Mouse (Mus musculus): Measurements from ENCODE around the gene Zfp712. TPM values are rescaled to one million over a fixed set of nuclear protein-coding genes. Genes with fewer than 3 reads are reported as not detected.

Zfp712 gene
- 7.3 TPM for polyA plus RNA-seq (2017; shearing (Covaris generic))

GRCm38 (mm10) chr13:67060786-67061358 lies at the start of gene Zfp712:
Gene Zfp712 (minus strand): TSS chr13:67061170.

GRCm38 (mm10) chr13:67108194-67108820 lies 47.3 kb upstream of the Zfp712 start, which contains the start of gene Gm28557:
Gene Gm28557 (minus strand): TSS chr13:67108604.

GRCm38 (mm10) chr13:67097876-67098275 lies 36.9 kb upstream of the Zfp712 start, which contains the start of gene Zfp708:
Gene Zfp708 (minus strand): TSS chr13:67097976.

Other genes with a start within 250 kb of the Zfp712 start
- gene Gm10767, start 156.3 kb downstream of the Zfp712 start, polyA plus RNA-seq (2017; shearing (Covaris generic)) = 1.5 TPM
- 6.4 TPM for gene Zfp708, start 36.8 kb upstream of the Zfp712 start, polyA plus RNA-seq (2017; shearing (Covaris generic))
- 3.1 TPM for gene Gm28557, start 47.4 kb upstream of the Zfp712 start, polyA plus RNA-seq (2017; shearing (Covaris generic))
- 0.22 TPM for gene Rslcan18, start 55.1 kb upstream of the Zfp712 start, polyA plus RNA-seq (2017; shearing (Covaris generic))
- gene Zfp759, start 60.5 kb upstream of the Zfp712 start, polyA plus RNA-seq (2017; shearing (Covaris generic)) = 4.0 TPM
- gene Rsl1, start 112.0 kb upstream of the Zfp712 start, polyA plus RNA-seq (2017; shearing (Covaris generic)) = 15.3 TPM
- 4.6 TPM for gene Zfp455, start 133.3 kb upstream of the Zfp712 start, polyA plus RNA-seq (2017; shearing (Covaris generic))
- gene Zfp458, start 217.3 kb upstream of the Zfp712 start, polyA plus RNA-seq (2017; shearing (Covaris generic)) = 2.3 TPM
- 0.77 TPM for gene Zfp457, start 245.3 kb upstream of the Zfp712 start, polyA plus RNA-seq (2017; shearing (Covaris generic))

Measured in CD4-positive, CD25-positive, alpha-beta regulatory T cell (primary cell).